Mouse (Mus musculus): ENCODE results near the gene Eif3d. TPM values are rescaled to one million over a fixed set of nuclear protein-coding genes. Genes with fewer than 3 reads are reported as not detected.

The Eif3d gene
- polyA plus RNA-seq, 1 experiment from 2014 or later = 166 TPM

DNA sequence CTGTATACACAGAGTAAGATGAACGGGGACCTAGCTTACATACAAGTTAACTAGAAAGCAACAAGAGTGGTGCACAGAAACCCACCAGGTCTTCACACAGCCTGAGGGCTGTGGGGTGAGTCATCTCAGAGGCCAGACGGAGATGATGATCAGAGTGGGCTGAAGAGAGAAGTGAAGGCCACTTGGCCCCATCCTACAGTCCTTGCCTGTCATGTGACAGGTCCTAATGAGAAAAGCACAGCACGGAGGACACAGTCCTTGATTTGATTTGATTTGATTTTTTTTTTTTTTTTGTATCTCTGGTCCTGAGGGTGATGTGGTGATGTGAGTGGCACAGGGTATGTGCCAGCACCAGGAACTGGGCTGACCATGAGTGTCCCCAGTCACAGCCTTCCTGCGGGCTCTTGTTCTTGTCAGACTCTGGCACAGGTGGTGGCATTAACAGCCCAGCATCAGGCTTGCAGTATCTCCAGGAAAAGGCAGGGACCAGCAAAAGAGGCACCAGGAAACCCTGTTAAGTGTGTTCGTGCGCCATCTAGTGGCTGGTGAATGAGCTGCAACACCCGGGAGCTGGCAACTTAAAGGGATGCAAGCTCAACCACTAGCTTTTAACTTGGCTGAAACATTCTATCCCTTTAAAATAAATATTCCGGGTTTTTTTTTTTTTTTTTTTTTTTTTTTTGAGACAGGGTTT is 53.6 kb downstream of the Eif3d start:
- Histone ChIP-seq H3K4me1 (ENCODE audit: control insufficient read depth, insufficient read depth, low read length) (no peaks in the 10 kb centered on the region), H3K9me3 (replicated peaks; ENCODE audit: control insufficient read depth, low read length, poor library complexity, severe bottlenecking) (no peaks in the 10 kb centered on the region), H3K27ac (ENCODE audit: low read length) (no peak overlapping the region), H3K36me3 (ENCODE audit: control insufficient read depth, insufficient read depth, low read length) (peaks cover 26% of the 10 kb centered on the region; the same call in 1 of the 2 replicates), H3K9ac (ENCODE audit: low read depth, low read length) (no peak overlapping the region), H3K4me3 (ENCODE audit: low read depth, low read length) (no peak overlapping the region), H3K4me2 (ENCODE audit: low read length) (no peak overlapping the region), H3K27me3 (ENCODE audit: control insufficient read depth, insufficient read depth, low read depth, low read length) (no peaks in the 10 kb centered on the region)
- 42% methylated on average over 8 of the region's 8 CpGs for WGBS
- ATAC-seq = no peak

DNA sequence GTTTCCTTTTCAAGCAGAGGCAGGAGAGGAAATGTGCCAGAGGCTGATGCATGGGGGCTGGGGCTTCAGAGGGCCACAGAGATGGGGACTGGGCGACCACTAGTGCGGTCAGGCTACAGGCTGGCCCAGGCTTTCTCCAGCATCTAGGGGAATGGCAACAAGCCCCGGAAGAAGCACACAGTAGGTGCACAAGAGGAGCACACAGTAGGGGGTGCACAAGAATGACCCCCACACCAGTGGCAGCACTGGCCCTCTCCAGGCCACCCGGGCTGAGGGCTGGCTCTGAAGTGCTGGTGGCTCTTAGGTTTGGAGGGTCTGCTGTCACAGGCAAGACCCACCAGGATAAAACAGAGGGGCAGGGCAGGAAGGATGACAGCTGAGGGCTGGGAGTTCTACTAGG is 55.3 kb downstream of the Eif3d start:
- H3K36me3 ChIP-seq (ENCODE audit: control insufficient read depth, insufficient read depth, low read length) = peaks cover 17% of the 10 kb centered on the region; the same call in 1 of the 2 replicates

DNA sequence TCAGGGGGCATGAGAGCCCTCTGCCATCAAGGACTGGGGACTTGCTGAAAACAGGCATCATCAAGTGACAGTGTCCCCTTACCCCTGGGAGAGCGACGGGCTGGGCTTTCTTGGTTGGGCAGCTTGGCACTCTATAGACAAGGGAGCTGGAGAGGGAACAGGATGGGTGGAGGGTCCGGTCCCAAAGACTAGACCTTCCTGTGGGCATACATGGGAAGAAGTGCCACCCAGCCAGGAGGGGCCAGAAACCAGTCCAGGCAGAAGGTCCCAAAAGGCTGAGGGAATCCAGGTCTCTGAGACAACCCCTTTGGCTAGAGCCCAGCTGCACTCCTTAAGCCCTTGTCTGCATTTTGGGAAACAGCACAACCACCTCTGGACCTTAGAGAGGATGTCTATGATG is 56.1 kb downstream of the Eif3d start:
- Histone ChIP-seq H3K27me3 (ENCODE audit: control insufficient read depth, insufficient read depth, low read depth, low read length) (no peaks in the 10 kb centered on the region), H3K4me1 (ENCODE audit: control insufficient read depth, insufficient read depth, low read length) (no peaks in the 10 kb centered on the region), H3K9me3 (replicated peaks; ENCODE audit: control insufficient read depth, low read length, poor library complexity, severe bottlenecking) (no peaks in the 10 kb centered on the region), H3K4me3 (ENCODE audit: low read depth, low read length) (no peak overlapping the region), H3K27ac (ENCODE audit: low read length) (no peak overlapping the region), H3K4me2 (ENCODE audit: low read length) (no peak overlapping the region), H3K36me3 (ENCODE audit: control insufficient read depth, insufficient read depth, low read length) (peaks cover 16% of the 10 kb centered on the region; the same call in 1 of the 2 replicates), H3K9ac (ENCODE audit: low read depth, low read length) (no peak overlapping the region)
- 97% methylated on average over 3 of the region's 3 CpGs for WGBS
- no peak for ATAC-seq

More for the DNA sequence above, 55.3 kb downstream of the Eif3d start:
- 95% methylated on average over 4 of the region's 4 CpGs for WGBS
- no peak overlapping the region for H3K27ac ChIP-seq (ENCODE audit: low read length)
- H3K27me3 ChIP-seq (ENCODE audit: control insufficient read depth, insufficient read depth, low read depth, low read length) = no peaks in the 10 kb centered on the region
- H3K9me3 ChIP-seq (replicated peaks; ENCODE audit: control insufficient read depth, low read length, poor library complexity, severe bottlenecking) = no peaks in the 10 kb centered on the region
- H3K4me2 ChIP-seq (ENCODE audit: low read length) = no peak overlapping the region
- H3K4me1 ChIP-seq (ENCODE audit: control insufficient read depth, insufficient read depth, low read length) = no peaks in the 10 kb centered on the region
- no peak overlapping the region for H3K9ac ChIP-seq (ENCODE audit: low read depth, low read length)
- ATAC-seq = no peak
- no peak overlapping the region for H3K4me3 ChIP-seq (ENCODE audit: low read depth, low read length)

DNA sequence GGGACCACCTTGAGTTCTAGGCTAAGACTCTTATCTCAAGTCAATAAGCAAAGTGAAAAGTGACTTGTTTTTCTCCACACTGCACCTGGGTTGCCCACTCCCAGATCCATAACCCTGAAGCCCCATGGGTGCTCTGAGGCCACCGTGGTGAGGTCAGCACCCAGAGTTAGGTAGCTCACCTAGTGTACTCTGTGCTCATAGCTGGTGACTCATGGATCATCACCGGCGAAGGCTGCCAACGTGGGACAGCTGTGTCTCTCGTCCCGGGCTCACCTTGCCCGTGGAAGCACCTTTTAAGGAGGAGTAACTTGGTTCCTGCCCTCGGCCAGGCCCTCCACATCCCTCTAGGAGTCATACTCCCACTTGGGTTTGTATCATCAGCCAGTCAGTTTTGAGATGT is 57.6 kb downstream of the Eif3d start:
- Histone ChIP-seq H3K4me1 (ENCODE audit: control insufficient read depth, insufficient read depth, low read length) (no peaks in the 10 kb centered on the region), H3K27me3 (ENCODE audit: control insufficient read depth, insufficient read depth, low read depth, low read length) (no peaks in the 10 kb centered on the region), H3K9me3 (replicated peaks; ENCODE audit: control insufficient read depth, low read length, poor library complexity, severe bottlenecking) (no peaks in the 10 kb centered on the region), H3K36me3 (ENCODE audit: control insufficient read depth, insufficient read depth, low read length) (peaks cover 14% of the 10 kb centered on the region; the same call in 1 of the 2 replicates), H3K4me2 (ENCODE audit: low read length) (no peak overlapping the region), H3K9ac (ENCODE audit: low read depth, low read length) (no peak overlapping the region), H3K27ac (ENCODE audit: low read length) (no peak overlapping the region), H3K4me3 (ENCODE audit: low read depth, low read length) (no peak overlapping the region)
- WGBS = 88% methylated on average over 8 of the region's 8 CpGs
- ATAC-seq = no peak

- H3K27ac ChIP-seq (ENCODE audit: low read length) = no peak overlapping the region
- H3K4me3 ChIP-seq (ENCODE audit: low read depth, low read length) = no peak overlapping the region
- peaks cover 11% of the 10 kb centered on the region; the same call in 1 of the 2 replicates for H3K36me3 ChIP-seq (ENCODE audit: control insufficient read depth, insufficient read depth, low read length)
- WGBS = 66% methylated on average over 7 of the region's 7 CpGs
- H3K9ac ChIP-seq (ENCODE audit: low read depth, low read length) = no peak overlapping the region
- no peaks in the 10 kb centered on the region for H3K27me3 ChIP-seq (ENCODE audit: control insufficient read depth, insufficient read depth, low read depth, low read length)
- H3K4me1 ChIP-seq (ENCODE audit: control insufficient read depth, insufficient read depth, low read length) = no peaks in the 10 kb centered on the region
- ATAC-seq = no peak
- no peaks in the 10 kb centered on the region for H3K9me3 ChIP-seq (replicated peaks; ENCODE audit: control insufficient read depth, low read length, poor library complexity, severe bottlenecking)
- H3K4me2 ChIP-seq (ENCODE audit: low read length) = no peak overlapping the region
Measured at GRCm38 (mm10) chr15:77912585-77912984, 58.0 kb downstream of the Eif3d start.

GRCm38 (mm10) chr15:77912048-77912447 is 58.6 kb downstream of the Eif3d start:
- no peaks in the 10 kb centered on the region for H3K27me3 ChIP-seq (ENCODE audit: control insufficient read depth, insufficient read depth, low read depth, low read length)
- ATAC-seq = no peak
- H3K4me3 ChIP-seq (ENCODE audit: low read depth, low read length) = no peak overlapping the region
- H3K9me3 ChIP-seq (replicated peaks; ENCODE audit: control insufficient read depth, low read length, poor library complexity, severe bottlenecking) = no peaks in the 10 kb centered on the region
- no peaks in the 10 kb centered on the region for H3K4me1 ChIP-seq (ENCODE audit: control insufficient read depth, insufficient read depth, low read length)
- no peak overlapping the region for H3K9ac ChIP-seq (ENCODE audit: low read depth, low read length)
- 63% methylated on average over 5 of the region's 5 CpGs for WGBS
- no peak overlapping the region for H3K27ac ChIP-seq (ENCODE audit: low read length)
- no peak overlapping the region for H3K4me2 ChIP-seq (ENCODE audit: low read length)
- peaks cover 11% of the 10 kb centered on the region; the same call in 1 of the 2 replicates for H3K36me3 ChIP-seq (ENCODE audit: control insufficient read depth, insufficient read depth, low read length)

DNA sequence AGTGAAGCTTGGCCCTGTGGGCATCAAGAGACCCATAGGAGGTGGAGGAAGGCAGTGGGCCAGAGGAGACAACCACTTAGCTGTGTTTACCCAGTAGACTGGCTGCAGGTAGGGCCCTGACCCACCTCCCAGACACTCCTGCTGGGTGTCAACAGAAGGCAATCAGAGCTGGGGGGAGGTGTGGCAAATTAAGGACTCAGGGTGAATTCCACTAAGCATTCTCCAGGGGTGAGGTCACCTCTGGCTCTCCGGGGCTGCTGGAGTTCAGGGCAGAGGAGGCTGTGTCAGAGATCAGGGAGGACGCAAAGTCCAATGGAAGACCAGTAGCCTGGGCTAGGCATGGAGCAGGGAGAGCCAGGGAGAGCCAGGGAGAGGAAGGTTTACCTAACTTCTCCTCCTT is 59.5 kb downstream of the Eif3d start:
- no peak overlapping the region for H3K9ac ChIP-seq (ENCODE audit: low read depth, low read length)
- 24% methylated on average over 2 of the region's 2 CpGs for WGBS
- ATAC-seq = no peak

More for the DNA sequence above, 59.5 kb downstream of the Eif3d start:
- Histone ChIP-seq H3K9me3 (replicated peaks; ENCODE audit: control insufficient read depth, low read length, poor library complexity, severe bottlenecking) (no peaks in the 10 kb centered on the region), H3K4me3 (ENCODE audit: low read depth, low read length) (no peak overlapping the region), H3K27me3 (ENCODE audit: control insufficient read depth, insufficient read depth, low read depth, low read length) (peaks cover 6% of the 10 kb centered on the region), H3K27ac (ENCODE audit: low read length) (no peak overlapping the region), H3K4me1 (ENCODE audit: control insufficient read depth, insufficient read depth, low read length) (no peaks in the 10 kb centered on the region), H3K4me2 (ENCODE audit: low read length) (no peak overlapping the region), H3K36me3 (ENCODE audit: control insufficient read depth, insufficient read depth, low read length) (peaks cover 11% of the 10 kb centered on the region; the same call in 1 of the 2 replicates)

Other genes starting within 250 kb of the Eif3d start
- not detected in 2 replicates for gene Apol9b, start 241.8 kb downstream of the Eif3d start, polyA plus RNA-seq (2015; fragmentation: Nextera tagmentation; extraction: Ambion mirVana)
- gene Apol8, start 213.8 kb downstream of the Eif3d start, polyA plus RNA-seq (2015; fragmentation: Nextera tagmentation; extraction: Ambion mirVana) = 0.11 and 0.27 TPM in 2 replicates
- gene Myh9, start 128.6 kb downstream of the Eif3d start, polyA plus RNA-seq (2015; fragmentation: Nextera tagmentation; extraction: Ambion mirVana) = 9.5 and 11.2 TPM in 2 replicates
- 187 and 190 TPM in 2 replicates for gene Txn2, start 41.8 kb downstream of the Eif3d start, polyA plus RNA-seq (2015; fragmentation: Nextera tagmentation; extraction: Ambion mirVana)
- gene Foxred2, start 14.1 kb downstream of the Eif3d start, polyA plus RNA-seq (2015; fragmentation: Nextera tagmentation; extraction: Ambion mirVana) = 9.2 and 11.0 TPM in 2 replicates
- gene Cacng2, start 149.2 kb upstream of the Eif3d start, polyA plus RNA-seq (2015; fragmentation: Nextera tagmentation; extraction: Ambion mirVana) = 13.4 and 13.6 TPM in 2 replicates
- 90.0 and 104 TPM in 2 replicates for gene Ift27, start 203.3 kb upstream of the Eif3d start, polyA plus RNA-seq (2015; fragmentation: Nextera tagmentation; extraction: Ambion mirVana)
- gene Pvalb, start 235.6 kb upstream of the Eif3d start, polyA plus RNA-seq (2015; fragmentation: Nextera tagmentation; extraction: Ambion mirVana) = 1.3 and 1.8 TPM in 2 replicates